Mouse (Mus musculus) kidney, adult 2 months (tissue): Measurements from ENCODE around the gene Tmprss11g. TPM values are rescaled to one million over a fixed set of nuclear protein-coding genes. Genes with fewer than 3 reads are reported as not detected.
A peak's percentile ranks its signal among the peaks of the same experiment; 100 is the strongest.

ENCODE experiments used
- DNase-seq: peaks from one replicate; pipeline ENCODE4 v3.0.0; 2021
- H3K27ac ChIP-seq: fragments of 200-500 bp; 2 replicates; pipeline ENCODE4 v1.5.1; 2012; ENCODE audit warnings: low read depth, low read length, control low read depth, inconsistent platforms; ENCODE audit not compliant: insufficient read depth
- H3K27me3 ChIP-seq: fragments of 200-500 bp; replicated peaks from 2 replicates; pipeline ENCODE4 v1.6.1; 2012; ENCODE audit warnings: mild to moderate bottlenecking, moderate library complexity, low read length, inconsistent platforms; ENCODE audit not compliant: control insufficient read depth, insufficient read depth
- H3K36me3 ChIP-seq: fragments of 200-500 bp; 2 replicates; pipeline ENCODE4 v1.6.1; 2012; ENCODE audit warnings: mild to moderate bottlenecking, moderate library complexity, low read length, inconsistent platforms; ENCODE audit not compliant: control insufficient read depth, insufficient read depth
- H3K4me1 ChIP-seq: fragments of 200-500 bp; 2 replicates; pipeline ENCODE4 v1.6.1; 2011; ENCODE audit warnings: low read length; ENCODE audit not compliant: control insufficient read depth, insufficient read depth
- H3K4me3 ChIP-seq: fragments of 200-500 bp; 2 replicates; pipeline ENCODE4 v1.5.1; 2011; ENCODE audit warnings: mild to moderate bottlenecking, low read depth, low read length, control low read depth; ENCODE audit not compliant: insufficient read depth
- CTCF ChIP-seq: fragments of 200-500 bp; conservative IDR thresholded peaks from 2 replicates; pipeline ENCODE4 v1.5.1; 2011; ENCODE audit warnings: low read depth, mild to moderate bottlenecking, control low read depth, low read length, moderate library complexity, mixed read lengths; ENCODE audit not compliant: insufficient read depth, insufficient read length
- POLR2A ChIP-seq: fragments of 200-500 bp; IDR thresholded peaks from one replicate; pipeline ENCODE4 v1.6.1; 2011; ENCODE audit warnings: low read depth, low read length, control low read depth
- WGBS: fragments of 180-500 bp; shearing (Covaris S2); methylation state at CpG from one replicate; pipeline ENCODE4 v1.1.7; 2018; 5-methylcytosine and 5-hydroxymethylcytosine counted together
- polyA plus RNA-seq: library from polyadenylated mRNA; depleted of rRNA; stranded (reverse); fragments of >200 nt; gene quantifications from 2 replicates; pipeline ENCODE4 v1.2.3, GENCODE M21; 2012; rRNA removed

Tmprss11g gene
- polyA plus RNA-seq: 0.02 TPM in 1 of 2 replicates, not detected in the other

DNA sequence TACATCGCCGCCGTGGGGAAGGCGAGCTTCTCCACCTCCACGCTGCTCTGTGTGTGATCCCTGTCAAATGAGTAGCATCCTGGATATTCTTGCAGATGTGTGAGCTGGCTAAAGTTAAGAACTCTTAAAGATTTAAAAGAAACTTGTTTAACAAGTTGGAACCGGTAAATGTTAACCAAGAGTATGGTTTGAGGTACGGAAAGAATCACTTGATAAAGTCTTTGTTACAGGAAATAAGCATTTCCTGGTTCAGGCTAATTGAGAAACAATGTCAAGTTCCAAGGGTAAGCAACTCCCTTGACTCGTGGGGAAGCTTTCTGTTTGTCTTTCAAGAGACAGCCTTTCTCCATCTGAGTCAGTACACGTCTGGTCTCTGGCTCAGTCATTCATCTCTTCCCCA is at the start of gene Tmprss11g:
Gene Tmprss11g, minus strand, starts transcription at position 101 of the 400 bp plus-strand sequence.
- no peaks in the 10 kb centered on the region for H3K27me3 ChIP-seq
- 71% methylated on average over 9 of the region's 9 CpGs for WGBS
- no peak within 1 kb of the TSS for H3K27ac ChIP-seq
- TF ChIP-seq CTCF: no peak
- TF ChIP-seq POLR2A: no peak
- no peaks in the 10 kb centered on the region for H3K4me1 ChIP-seq
- H3K4me3 ChIP-seq: no peak within 1 kb of the TSS
- no peak for DNase-seq
- no peaks in the 10 kb centered on the region for H3K36me3 ChIP-seq

DNA sequence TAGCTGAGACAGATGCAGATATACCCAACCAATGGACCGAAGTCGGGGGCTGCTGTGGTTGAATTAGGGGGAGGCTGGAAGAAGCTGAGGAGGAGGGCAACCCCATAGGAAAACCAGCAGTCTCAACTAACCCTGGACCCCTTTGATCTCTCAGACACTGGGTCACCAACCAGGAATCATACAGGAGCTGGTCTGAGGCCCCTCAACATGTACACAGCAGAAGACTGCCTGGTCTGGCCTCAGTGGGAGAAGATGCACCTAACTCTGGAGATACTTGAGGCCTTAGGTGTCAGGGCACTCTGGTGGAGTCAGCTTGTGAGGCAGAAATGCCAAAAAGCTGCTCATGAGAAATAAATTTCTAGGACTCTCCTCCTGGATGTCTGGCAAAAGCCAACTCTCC is 28.3 kb upstream of the Tmprss11g start:
- Histone ChIP-seq H3K27me3 (no peaks in the 10 kb centered on the region), H3K4me3 (no peak overlapping the region), H3K27ac (no peak overlapping the region), H3K4me1 (no peaks in the 10 kb centered on the region), H3K36me3 (no peaks in the 10 kb centered on the region)
- TF ChIP-seq CTCF (no peak), POLR2A (no peak)
- no peak for DNase-seq
- WGBS: 79% methylated on average over 2 of the region's 2 CpGs

DNA sequence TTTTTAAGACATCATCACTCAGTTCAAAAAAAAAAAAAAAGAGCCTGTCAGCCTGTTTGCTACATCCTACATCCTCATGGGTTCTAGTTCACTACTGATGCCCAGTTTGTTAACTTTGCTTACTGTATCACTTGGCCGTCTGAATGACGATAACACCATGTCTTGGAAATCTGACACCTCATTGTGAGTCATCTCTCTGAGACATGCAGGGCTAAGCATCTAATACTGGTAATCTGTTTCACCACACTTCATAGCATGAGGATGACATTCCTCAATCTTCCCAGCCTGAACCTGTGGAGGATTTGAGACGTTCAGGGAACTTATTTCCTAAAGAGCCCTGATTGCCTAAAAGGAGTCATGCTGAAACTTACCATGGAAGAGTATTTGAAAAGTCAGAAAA is 22.2 kb upstream of the Tmprss11g start:
- Histone ChIP-seq H3K27me3 (no peaks in the 10 kb centered on the region), H3K4me1 (no peaks in the 10 kb centered on the region), H3K27ac (no peak overlapping the region), H3K4me3 (no peak overlapping the region), H3K36me3 (no peaks in the 10 kb centered on the region)
- TF ChIP-seq CTCF: no peak
- 59% methylated on average over 3 of the region's 3 CpGs for WGBS
- no peak for DNase-seq

DNA sequence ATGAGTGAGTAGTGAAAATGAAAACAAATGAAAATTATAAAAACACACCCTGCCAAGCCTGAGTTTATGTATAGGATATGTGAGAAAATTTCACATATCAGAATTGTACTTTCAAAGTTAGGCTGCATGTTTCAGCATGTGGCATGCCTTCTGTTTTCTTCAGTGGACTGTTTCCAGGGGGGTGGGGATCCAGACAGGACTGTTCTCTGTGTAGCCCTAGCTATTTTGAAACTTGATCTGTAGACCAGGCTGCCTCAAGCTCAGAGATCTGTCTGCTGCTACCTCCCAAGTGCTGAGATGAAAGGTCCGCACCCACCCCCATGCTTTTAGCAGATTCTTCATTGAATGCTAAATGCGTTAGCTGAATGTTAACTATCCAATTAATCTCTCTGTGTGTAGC is 10.3 kb upstream of the Tmprss11g start:
- no peaks in the 10 kb centered on the region for H3K36me3 ChIP-seq
- no peak for TF ChIP-seq POLR2A
- TF ChIP-seq CTCF: no peak
- H3K4me1 ChIP-seq: no peaks in the 10 kb centered on the region
- no peak overlapping the region for H3K27ac ChIP-seq
- H3K4me3 ChIP-seq: no peak overlapping the region
- 60% methylated on average over 2 of the region's 2 CpGs for WGBS
- H3K27me3 ChIP-seq: no peaks in the 10 kb centered on the region
- DNase-seq: no peak

DNA sequence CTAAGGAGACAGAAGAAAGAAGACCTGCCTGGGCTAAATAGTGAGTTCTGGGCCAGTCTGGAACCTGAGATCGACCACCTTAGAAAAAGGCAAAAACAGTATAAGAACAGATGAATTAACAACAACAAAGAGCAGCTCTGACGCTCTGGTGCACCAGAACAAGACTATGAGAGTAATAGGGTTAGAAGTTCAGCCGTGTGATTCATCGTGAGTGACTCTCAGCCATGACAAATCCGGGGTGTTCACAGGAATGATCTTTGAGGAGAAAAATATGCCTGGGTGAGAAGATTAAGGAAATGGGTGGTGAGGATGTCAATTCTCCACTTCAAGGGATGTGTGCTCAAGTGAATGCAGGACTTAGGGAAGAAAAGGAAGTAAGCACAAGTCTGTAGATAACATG is 6.9 kb downstream of the Tmprss11g start:
- Histone ChIP-seq H3K27ac (no peak overlapping the region), H3K4me3 (no peak overlapping the region), H3K27me3 (no peaks in the 10 kb centered on the region), H3K4me1 (no peaks in the 10 kb centered on the region), H3K36me3 (no peaks in the 10 kb centered on the region)
- TF ChIP-seq CTCF (no peak), POLR2A (no peak)
- WGBS: 59% methylated on average over 5 of the region's 5 CpGs
- no peak for DNase-seq

DNA sequence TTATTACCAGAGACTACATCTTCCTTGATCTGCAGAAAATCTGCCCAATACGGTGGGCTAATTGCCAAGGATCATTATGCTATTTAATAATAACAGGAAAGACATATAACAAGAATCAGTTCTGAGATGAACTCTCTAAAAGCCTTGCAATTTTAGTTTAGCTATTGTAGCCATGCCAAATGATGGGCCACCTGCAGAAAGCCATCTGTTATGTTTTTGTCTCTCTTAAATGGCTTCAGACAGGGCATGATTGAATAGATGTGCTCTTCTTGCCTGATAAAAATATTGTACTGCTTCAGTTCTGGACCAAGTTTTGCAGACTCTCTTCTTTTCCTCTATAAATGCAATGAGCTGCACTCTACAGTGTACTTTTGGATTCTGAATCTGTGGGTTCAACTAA is 24.9 kb downstream of the Tmprss11g start:
- Histone ChIP-seq H3K27me3 (no peaks in the 10 kb centered on the region), H3K4me3 (no peak overlapping the region), H3K4me1 (no peaks in the 10 kb centered on the region), H3K36me3 (no peaks in the 10 kb centered on the region), H3K27ac (no peak overlapping the region)
- TF ChIP-seq CTCF (no peak), POLR2A (no peak)
- WGBS: 77% methylated on average over 1 of the region's 1 CpGs
- DNase-seq: no peak

DNA sequence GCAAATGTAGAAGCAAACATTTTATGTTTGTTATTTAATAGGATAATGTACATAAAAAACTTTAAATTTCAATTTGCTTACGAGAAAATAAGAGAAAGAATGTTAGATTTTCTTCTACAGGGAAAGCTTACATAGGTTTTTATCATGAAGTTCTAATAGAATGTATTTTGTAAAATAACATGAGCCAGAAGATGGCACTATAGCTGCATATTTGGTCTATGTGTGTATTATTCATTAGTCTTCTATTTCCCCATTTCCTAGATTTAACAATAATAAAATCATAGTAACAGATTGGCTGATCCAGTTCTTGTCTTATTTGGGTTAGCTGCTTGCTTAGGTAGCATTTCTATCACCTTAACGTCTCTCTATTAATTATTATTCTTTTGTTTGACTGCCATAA is 35.8 kb downstream of the Tmprss11g start:
- H3K27me3 ChIP-seq: no peaks in the 10 kb centered on the region
- no peak overlapping the region for H3K4me3 ChIP-seq
- WGBS: 64% methylated on average over 2 of the region's 2 CpGs
- H3K36me3 ChIP-seq: no peaks in the 10 kb centered on the region
- no peaks in the 10 kb centered on the region for H3K4me1 ChIP-seq
- DNase-seq: peak; percentile 10
- TF ChIP-seq CTCF (peak; percentile 18; the same call in 1 of the 2 replicates), POLR2A (no peak)
- H3K27ac ChIP-seq: no peak overlapping the region

DNA sequence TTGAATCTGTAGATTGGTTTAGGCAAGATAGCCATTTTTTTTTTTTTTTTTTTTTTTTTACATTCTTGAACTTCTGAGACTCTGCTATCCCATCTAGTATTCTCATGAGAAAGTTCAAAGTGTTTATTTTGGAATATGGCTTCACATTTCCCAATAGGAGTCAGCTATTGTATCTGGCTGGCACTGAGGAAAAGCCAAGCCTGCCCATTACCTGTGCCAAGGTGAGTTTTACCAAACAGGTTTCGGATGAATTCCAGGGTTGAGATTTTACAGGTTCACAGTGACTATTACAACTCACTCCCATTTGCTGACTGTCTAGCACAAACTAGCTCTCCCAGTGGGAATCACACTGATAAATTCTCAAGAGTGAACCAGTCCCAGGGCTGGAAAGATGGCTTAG is 36.4 kb downstream of the Tmprss11g start:
- TF ChIP-seq POLR2A (no peak), CTCF (no peak)
- Histone ChIP-seq H3K4me3 (no peak overlapping the region), H3K27me3 (no peaks in the 10 kb centered on the region), H3K36me3 (no peaks in the 10 kb centered on the region), H3K4me1 (no peaks in the 10 kb centered on the region), H3K27ac (no peak overlapping the region)
- 69% methylated on average over 1 of the region's 1 CpGs for WGBS
- no peak for DNase-seq
